Mouse (Mus musculus) cerebellum, adult (tissue): ENCODE results near the gene Myoz1.

Source experiments
- ATAC-seq: cut with Nextera tagmentation; 2 replicates; pipeline ENCODE4 v1.9.2; 2017; ENCODE audit warnings: mild to moderate bottlenecking, moderate library complexity, mixed read lengths; ENCODE audit not compliant: insufficient number of reproducible peaks, low FRiP score, low TSS enrichment

Gene Myoz1

GRCm38 (mm10) chr14:20601287-20601686 is 55.1 kb downstream of the Myoz1 start:
- ATAC-seq = no peak

GRCm38 (mm10) chr14:20600203-20600602 is 56.1 kb downstream of the Myoz1 start:
- ATAC-seq = no peak

GRCm38 (mm10) chr14:20599542-20599941 is 56.8 kb downstream of the Myoz1 start:
- no peak for ATAC-seq
